23 mouse cellular contexts compared by ENCODE assay signal in genomic region chrX:36971156-36971555, GRCm38 (mm10). TPM values are rescaled to one million over a fixed set of nuclear protein-coding genes. Genes with fewer than 3 reads are reported as not detected.
DNase-seq lines count a peak whose midpoint lies in the region; ATAC-seq lines count a peak whose summit lies in the region.
"Had no signal": no experiment of that assay in that cellular context is flagged by ENCODE, and none has a peak within 500 bp of the region (broad histone marks: within the 10 kb centered on the region; RNA-seq: fewer than 3 reads in every experiment).

No protein-coding gene starts in this region.

- ATAC-seq in heart, embryonic 13.5 days (ENCODE audit: extremely low read depth, insufficient number of reproducible peaks, low FRiP score, low TSS enrichment) = no peak
- no peak for ATAC-seq in heart, embryonic 11.5 days (replicated peaks; ENCODE audit: insufficient number of reproducible peaks, low FRiP score, low TSS enrichment)
- ATAC-seq: activated CD4-positive, CD25-positive, alpha-beta regulatory T cell, adult 4 months; forebrain, embryonic 13.5 days; forebrain, embryonic 16.5 days; intestine, postnatal 0 days had no signal

- 63% methylated on average over 4 of the region's 4 CpGs for whole genome bisulfite sequencing in heart, embryonic 13.5 days
- WGBS in heart, embryonic 11.5 days (ENCODE audit: insufficient replicate concordance) = 76% methylated on average over 4 of the region's 4 CpGs

- no peaks in the 10 kb centered on the region for H3K9me3 ChIP-seq in heart, embryonic 13.5 days
- H3K9me3 ChIP-seq in heart, embryonic 11.5 days (replicated peaks; ENCODE audit: control insufficient read depth, low read length) = no peaks in the 10 kb centered on the region
- H3K9me3 ChIP-seq: forebrain, embryonic 10.5 days; forebrain, embryonic 13.5 days; heart, embryonic 12.5 days; hindbrain, embryonic 12.5 days; hindbrain, embryonic 15.5 days had no signal

- DNase-seq in adrenal gland, adult (ENCODE audit: inconsistent age in 2 of 2, low spot score in 1 of 2) = peak; percentile 66 to 85
- DNase-seq in adrenal gland, postnatal 4 days (ENCODE audit: low spot score in 2 of 2) = no peak
- peak; percentile 67 for DNase-seq in adrenal gland, adult 8-10 months
- DNase-seq in adrenal gland, postnatal 25 days = peak; percentile 24
- DNase-seq in layer of hippocampus, adult 11-12 months (ENCODE audit: low spot score) = no peak
- no peak for DNase-seq in gastrocnemius, postnatal 4 days (ENCODE audit: low spot score in 2 of 2)
- DNase-seq: cerebellum, adult 11-12 months; cerebellum, adult 9-10 months; cerebellum, postnatal 14 days; gastrocnemius, postnatal 10 days; gastrocnemius, postnatal 36 days; heart, adult 18-20 months; kidney, adult 2 months had no signal

- H3K9ac ChIP-seq in heart, embryonic 13.5 days = no peak overlapping the region
- no peak overlapping the region for H3K9ac ChIP-seq in heart, embryonic 11.5 days (ENCODE audit: low read depth, low read length)
- H3K9ac ChIP-seq: forebrain, embryonic 13.5 days; heart, embryonic 12.5 days; hindbrain, embryonic 12.5 days; hindbrain, embryonic 15.5 days had no signal

- H3K36me3 ChIP-seq in heart, embryonic 13.5 days = peaks cover 4% of the 10 kb centered on the region
- H3K36me3 ChIP-seq in heart, embryonic 11.5 days (ENCODE audit: control insufficient read depth, insufficient read depth, low read length) = no peaks in the 10 kb centered on the region
- H3K36me3 ChIP-seq: heart, embryonic 12.5 days; hindbrain, embryonic 12.5 days; hindbrain, embryonic 15.5 days had no signal

- H3K4me1 ChIP-seq in heart, embryonic 13.5 days = peaks cover 33% of the 10 kb centered on the region
- no peaks in the 10 kb centered on the region for H3K4me1 ChIP-seq in heart, embryonic 11.5 days (ENCODE audit: control insufficient read depth, insufficient read depth, low read length)
- H3K4me1 ChIP-seq: forebrain, embryonic 10.5 days; forebrain, embryonic 13.5 days; hindbrain, embryonic 12.5 days; hindbrain, embryonic 15.5 days had no signal

- H3K4me2 ChIP-seq in heart, embryonic 13.5 days = no peak overlapping the region
- no peak overlapping the region for H3K4me2 ChIP-seq in heart, embryonic 11.5 days
- H3K4me2 ChIP-seq: forebrain, embryonic 13.5 days; heart, embryonic 12.5 days; hindbrain, embryonic 12.5 days; hindbrain, embryonic 15.5 days had no signal

- H3K4me3 ChIP-seq in heart, embryonic 13.5 days = no peak overlapping the region
- H3K4me3 ChIP-seq in heart, embryonic 11.5 days (ENCODE audit: low read depth, low read length) = no peak overlapping the region
- H3K4me3 ChIP-seq: forebrain, embryonic 10.5 days; forebrain, embryonic 13.5 days; heart, embryonic 12.5 days; hindbrain, embryonic 12.5 days; hindbrain, embryonic 15.5 days had no signal

- H3K27me3 ChIP-seq in heart, embryonic 13.5 days (replicated peaks) = no peaks in the 10 kb centered on the region
- no peaks in the 10 kb centered on the region for H3K27me3 ChIP-seq in heart, embryonic 11.5 days (ENCODE audit: control insufficient read depth, insufficient read depth, low read length)
- H3K27me3 ChIP-seq: forebrain, embryonic 13.5 days; heart, embryonic 12.5 days; hindbrain, embryonic 12.5 days; hindbrain, embryonic 15.5 days had no signal

- H3K27ac ChIP-seq in heart, embryonic 13.5 days (replicated peaks) = 0 out of 2 replicates have a peak overlapping the region, but pooled peaks have one; percentile 87
- H3K27ac ChIP-seq in heart, embryonic 11.5 days (ENCODE audit: low read depth, low read length) = no peak overlapping the region
- H3K27ac ChIP-seq: forebrain, embryonic 10.5 days; forebrain, embryonic 13.5 days; hindbrain, embryonic 12.5 days; hindbrain, embryonic 15.5 days had no signal

RNA-seq across cellular contexts. Expression of gene Sept6, which starts 20.4 kb away (rescaled TPM):
- 10 to 100 TPM; 30.8 to 35.1 TPM for total RNA-seq in adrenal gland, postnatal 4 days (2021)
- 50.9 and 55.0 TPM in 2 replicates for polyA plus RNA-seq in heart, embryonic 13.5 days (2015; fragmentation: Nextera tagmentation; extraction: Ambion mirVana)
- polyA plus RNA-seq in heart, embryonic 11.5 days (2014; fragmentation: Nextera tagmentation; extraction: Ambion mirVana) = 24.8 and 25.5 TPM in 2 replicates
- 10 to 100 TPM; 21.4 to 45.9 (median 31.0) TPM for total RNA-seq in adrenal gland, adult 8-10 months (2022)
- 15.7 and 23.0 TPM in 2 replicates for total RNA-seq in adrenal gland, postnatal 25 days (2021)
- 10 to 100 TPM; 24.9 to 26.2 TPM for total RNA-seq in gastrocnemius, postnatal 4 days (2021)

Comparison
In these comparisons a context has a peak if more than half of its experiments do, and no peak if none do; other contexts are left out.
1. DNase-seq: peak in adrenal gland, adult (2 of 2), adrenal gland, adult 8-10 months (single experiment) and adrenal gland, postnatal 25 days (single experiment); none in adrenal gland, postnatal 4 days (0 of 2), layer of hippocampus, adult 11-12 months (single experiment) and gastrocnemius, postnatal 4 days (0 of 2).